Mouse (Mus musculus) neural tube, embryonic 10.5 days (tissue): Measurements from ENCODE around the gene Rnf135.
"Not testable (repeated sequence)": the region's sequence is repeated elsewhere in the genome, so short reads cannot be mapped to it uniquely, and the experiment has no call there.

Experiments
- DNase-seq: peaks from one replicate; pipeline ENCODE4 v3.0.0-alpha.2; 2017; ENCODE audit warnings: low spot score; ENCODE audit errors: extremely low spot score

Rnf135 gene

GRCm38 (mm10) chr11:80183705-80184255, at the start of gene Rnf135:
Gene Rnf135, plus strand, starts transcription at chr11:80183851.
- peak; percentile 78 for DNase-seq

GRCm38 (mm10) chr11:80134744-80135143, 48.9 kb upstream of the Rnf135 start:
- DNase-seq: no peak

DNA sequence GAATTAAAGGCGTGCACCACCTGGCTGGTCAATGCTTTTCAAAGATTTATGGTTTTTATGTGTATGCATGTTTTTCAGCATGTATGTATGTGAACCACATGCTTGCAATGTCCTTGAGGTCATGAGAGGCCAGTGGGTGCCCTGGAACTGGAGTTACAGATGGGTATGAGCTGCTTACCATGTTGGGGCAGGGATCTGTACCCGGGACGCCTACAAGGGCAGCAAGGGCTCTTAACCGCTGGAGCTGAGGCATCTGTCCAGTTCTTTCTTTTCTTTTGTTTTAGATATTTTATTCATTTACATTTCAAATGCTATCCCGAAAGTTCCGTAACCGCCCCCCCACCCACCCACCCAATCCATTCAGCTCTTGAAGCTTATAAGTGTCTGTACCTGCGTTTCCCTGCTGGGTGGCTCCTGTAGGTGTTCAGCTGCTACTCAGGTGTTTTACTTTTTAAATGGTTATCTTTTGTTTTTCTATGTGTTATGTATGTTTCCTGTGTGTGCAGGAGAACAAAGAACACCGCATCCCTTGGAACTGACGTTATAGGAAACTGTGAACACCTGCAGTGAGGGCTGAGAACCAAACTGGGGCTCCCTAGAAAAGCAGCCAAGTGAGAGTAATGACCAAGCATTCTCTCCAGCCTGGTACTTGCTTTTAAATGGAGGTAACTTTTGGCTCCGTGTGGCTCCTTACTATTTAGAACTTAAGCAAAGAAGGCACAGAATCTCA, 47.5 kb upstream of the Rnf135 start:
- DNase-seq: no peak

DNA sequence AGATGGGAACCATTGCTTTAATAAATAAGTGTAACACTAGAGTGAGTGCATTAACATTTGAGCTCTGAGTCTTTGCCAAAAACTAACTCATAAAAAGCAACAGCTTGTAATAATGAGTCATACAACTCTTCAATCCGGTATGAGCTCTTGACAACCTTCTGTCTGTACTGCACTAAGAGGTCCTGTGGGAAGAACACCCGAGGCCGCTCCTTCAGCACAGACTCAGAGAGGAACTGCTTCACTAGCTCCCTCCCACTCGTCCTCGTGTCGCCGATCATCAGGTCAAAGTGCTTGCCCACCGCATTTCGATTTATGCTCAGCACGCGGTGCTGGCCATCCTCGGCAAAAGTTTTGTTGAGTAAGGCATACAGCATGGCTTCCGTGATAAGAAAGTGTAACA, 46.9 kb upstream of the Rnf135 start:
- no peak for DNase-seq

DNA sequence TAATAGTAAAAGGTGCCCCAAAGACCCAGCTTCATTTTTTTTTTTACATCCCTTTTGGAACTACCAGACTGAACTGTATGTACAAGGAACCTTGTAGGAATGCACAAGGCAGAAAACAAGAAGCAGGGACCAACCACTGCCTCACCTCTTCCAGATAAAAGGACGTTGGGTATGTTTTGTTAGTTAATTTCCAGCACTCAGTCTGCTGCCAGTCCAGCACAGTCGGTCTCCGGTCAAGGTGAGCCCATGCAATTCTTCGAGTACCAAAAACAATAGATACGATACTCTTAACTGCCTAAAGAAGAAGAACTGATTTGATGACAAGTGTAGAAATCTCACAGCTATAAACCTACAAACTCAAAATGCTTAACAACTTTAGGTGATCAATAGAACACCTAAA, 45.9 kb upstream of the Rnf135 start:
- DNase-seq: no peak

GRCm38 (mm10) chr11:80141825-80142521, 41.7 kb upstream of the Rnf135 start, which contains the start of gene Tefm:
Gene Tefm, minus strand, starts transcription at chr11:80142175.
- peak; percentile 91 for DNase-seq

GRCm38 (mm10) chr11:80142872-80143271, 40.8 kb upstream of the Rnf135 start:
- no peak for DNase-seq

DNA sequence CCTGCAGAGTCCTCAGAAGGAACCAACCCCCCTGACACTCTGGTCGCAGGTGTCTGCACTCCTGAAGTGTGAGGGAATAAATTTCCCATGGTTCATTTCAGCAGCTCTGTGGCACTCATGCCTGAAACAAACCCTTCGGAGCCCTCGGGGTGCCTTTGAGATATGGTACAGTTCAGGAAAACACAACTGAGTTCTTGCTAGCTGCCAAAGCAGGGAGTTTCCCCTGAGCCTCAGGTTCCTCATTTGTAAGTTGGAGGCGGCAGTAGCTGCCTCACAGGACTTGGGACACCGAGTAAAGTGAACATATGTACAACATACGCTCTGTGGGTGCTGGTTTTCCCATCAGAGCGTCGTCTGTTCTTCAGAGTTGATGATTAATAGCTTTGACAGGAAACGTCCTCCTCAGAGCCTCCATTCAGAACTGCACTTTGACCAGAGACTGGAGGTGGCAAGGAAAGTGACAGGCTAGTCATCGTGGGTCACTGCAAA, 37.8 kb upstream of the Rnf135 start:
- DNase-seq: no peak

DNA sequence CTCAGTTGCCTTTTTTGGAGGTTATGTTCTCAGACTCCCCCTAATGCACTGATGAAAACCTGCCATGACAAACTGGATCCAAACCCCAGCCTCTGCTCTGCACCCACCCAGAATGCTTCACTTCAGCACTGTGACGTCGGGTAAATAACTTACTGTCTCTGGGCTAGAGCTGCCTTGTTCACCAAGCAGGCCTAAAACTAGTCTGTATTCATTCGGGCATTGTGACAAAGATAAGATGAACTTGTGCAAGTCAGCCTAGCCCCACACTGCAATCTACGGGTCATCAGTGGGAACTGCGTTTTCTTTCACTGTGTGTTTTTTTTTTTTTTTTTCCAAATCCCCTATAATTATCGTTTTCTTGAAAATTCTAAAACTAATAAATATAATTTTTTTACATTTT, 35.9 kb upstream of the Rnf135 start:
- DNase-seq: no peak

DNA sequence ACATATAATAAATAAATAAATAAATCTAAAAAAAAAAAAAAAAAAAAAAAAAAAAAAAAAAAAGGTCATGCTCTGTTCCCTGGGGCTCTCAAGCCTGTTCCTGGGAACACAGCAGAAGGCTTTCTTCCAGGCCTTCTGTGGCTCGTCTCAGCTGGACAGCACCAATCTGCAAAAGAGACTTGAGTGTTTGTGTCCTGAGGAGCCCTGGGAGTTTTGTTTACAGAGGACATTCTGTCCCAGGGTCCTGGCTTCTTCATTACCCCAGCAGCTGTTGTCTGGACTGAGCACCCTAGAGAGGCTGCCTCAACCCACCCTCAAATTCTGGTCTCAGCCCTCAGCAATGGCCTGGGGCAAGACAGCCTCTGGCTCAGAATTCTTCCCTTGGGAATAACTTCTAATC, 35.3 kb upstream of the Rnf135 start:
- DNase-seq: no peak

DNA sequence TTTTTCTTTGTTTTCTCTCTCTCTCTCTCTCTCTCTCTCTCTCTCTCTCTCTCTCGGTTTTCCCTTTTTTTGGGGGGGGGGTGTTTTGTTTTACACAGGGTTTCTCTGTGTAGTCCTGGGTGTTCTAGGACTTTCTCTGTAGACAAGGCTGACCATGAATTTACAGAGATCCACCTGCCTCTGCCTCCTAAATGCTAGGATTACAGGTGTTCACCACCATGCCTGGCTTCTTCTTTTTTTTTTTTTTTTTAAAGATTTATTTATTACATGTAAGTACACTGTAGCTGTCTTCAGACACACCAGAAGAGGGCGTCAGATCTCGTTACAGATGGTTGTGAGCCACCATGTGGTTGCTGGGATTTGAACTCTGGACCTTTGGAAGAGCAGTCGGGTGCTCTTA, 34.7 kb upstream of the Rnf135 start:
- DNase-seq: not testable (repeated sequence)

DNA sequence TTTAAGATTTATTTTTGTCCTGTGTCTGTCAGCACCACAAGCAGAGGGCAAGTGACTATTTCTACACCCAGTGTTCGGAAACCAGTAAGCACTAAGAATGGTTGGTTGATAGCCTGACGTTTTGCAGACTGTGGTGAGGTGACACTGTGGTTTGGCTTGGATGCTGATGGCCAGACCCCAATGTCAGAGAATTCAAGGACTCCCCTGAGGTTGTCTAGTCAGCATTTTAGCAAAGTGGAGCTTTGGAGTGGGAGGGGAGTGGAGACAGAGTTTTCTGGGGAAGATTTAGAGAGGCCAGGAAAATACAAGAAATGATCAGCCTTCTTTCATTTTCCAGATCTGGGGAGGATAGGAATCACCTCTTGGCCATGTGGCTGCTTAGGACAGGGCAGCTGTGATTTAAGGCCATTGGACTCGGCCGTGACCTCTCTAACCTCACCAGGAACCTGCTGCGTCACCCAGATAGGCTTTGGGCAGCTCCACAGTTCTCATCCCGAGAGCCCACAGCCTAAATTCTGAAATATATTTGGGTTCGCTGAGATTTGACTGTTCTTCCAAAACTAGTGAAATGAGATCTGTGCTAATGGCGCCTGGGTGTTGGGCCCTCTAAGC, 34.1 kb upstream of the Rnf135 start:
- DNase-seq: no peak

DNA sequence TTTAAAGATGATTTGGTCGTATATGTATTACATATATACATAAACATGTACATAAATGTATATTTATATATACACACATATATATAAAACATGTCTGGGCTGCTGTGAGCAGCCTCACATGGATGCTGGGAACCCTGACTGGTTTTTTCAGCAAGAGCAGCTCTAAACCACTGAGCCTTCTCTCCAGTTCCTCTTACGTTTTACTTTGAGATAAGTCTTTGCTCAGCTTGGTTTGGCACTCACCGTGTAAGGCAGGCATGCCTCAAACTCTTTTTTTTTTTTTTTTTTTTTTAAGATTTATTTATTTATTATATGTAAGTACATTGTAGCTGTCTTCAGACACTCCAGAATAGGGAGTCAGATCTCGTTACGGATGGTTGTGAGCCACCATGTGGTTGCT, 33.1 kb upstream of the Rnf135 start:
- no peak for DNase-seq

DNA sequence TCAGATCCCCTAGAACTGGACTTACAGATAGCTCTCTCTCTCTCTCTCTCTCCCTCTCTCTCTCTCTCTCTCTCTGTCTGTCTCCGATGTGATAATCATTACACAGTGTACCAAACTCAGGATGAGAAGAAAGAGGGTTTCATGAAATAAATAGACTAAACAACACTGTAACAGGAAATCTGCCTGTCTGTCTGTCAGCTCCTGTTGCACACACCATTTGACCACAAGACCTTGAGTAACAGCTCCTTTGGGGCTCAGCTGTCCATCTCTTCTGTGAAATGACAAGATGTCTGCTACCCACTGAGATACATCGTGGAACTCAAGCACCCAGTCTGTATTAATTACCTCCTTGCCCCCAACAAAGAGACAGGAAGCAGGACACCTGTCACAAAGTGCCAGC, 32.1 kb upstream of the Rnf135 start:
- no peak for DNase-seq

GRCm38 (mm10) chr11:80152376-80152775, 31.3 kb upstream of the Rnf135 start:
- DNase-seq: no peak

GRCm38 (mm10) chr11:80153857-80154495, 29.7 kb upstream of the Rnf135 start, which contains the start of gene Adap2:
Gene Adap2, plus strand, starts transcription at chr11:80154105.
- DNase-seq: peak; percentile 78

DNA sequence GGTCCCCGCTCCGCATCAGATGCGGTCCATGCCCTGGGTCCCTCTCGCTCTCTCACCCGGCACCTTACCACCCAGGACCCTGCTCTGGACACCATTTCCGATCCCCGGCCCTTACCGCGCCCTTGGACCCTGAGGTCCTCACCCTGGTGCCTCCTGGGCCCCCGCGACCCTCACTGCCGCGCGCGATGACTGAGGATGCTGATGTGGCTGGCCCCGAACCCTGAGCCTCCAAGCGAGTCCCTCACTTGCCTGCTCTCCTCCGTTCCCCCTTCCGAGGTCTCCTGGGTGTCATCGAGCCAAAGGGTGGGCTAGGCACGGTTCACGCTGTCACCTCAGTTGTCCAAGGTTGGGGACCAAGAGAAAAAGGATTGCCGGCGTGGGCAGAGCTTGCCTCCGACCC, 29.1 kb upstream of the Rnf135 start:
- no peak for DNase-seq

DNA sequence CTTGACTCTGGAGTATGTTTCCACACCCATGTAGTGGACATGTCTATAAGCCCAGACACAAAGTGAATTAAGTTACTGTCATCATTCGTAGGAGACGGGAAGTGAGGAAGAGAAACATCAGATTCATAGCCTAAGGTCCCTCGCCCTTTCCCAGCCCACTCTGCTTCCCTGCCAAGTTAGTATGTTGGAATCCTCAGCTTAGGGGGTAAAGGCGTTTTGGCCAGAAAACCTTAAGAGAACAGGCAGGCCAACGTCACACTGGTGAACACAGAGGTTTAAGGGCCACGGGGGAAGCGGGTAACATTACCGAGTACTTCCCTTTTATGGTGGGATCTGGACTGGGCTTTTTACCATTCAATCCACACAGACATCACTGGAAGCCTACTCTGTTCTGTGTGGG, 28.1 kb upstream of the Rnf135 start:
- DNase-seq: no peak

DNA sequence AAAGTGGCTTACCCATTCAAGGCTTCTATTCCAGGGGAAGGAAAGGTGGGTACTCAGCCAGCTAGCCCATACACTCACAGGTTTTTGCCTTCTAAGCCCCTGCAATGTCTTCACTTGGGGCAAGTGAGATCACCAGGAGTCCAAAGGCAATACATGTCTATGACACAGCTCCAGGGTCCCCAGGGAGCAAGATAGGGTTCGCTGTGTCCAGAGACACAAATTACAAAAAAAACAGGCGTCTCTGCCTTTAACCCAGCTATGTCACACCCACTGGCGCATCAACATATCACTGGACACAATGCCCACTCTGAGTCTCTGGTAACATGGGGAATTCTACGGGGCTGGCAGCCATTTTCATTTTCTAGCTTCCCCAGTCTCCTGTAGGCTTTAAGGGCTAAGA, 27.7 kb upstream of the Rnf135 start:
- DNase-seq: no peak

- no peak for DNase-seq
Observed at GRCm38 (mm10) chr11:80156841-80157240, 26.8 kb upstream of the Rnf135 start.

- no peak for DNase-seq
Observed at GRCm38 (mm10) chr11:80159018-80159417, 24.6 kb upstream of the Rnf135 start.

GRCm38 (mm10) chr11:80161041-80161440, 22.6 kb upstream of the Rnf135 start:
- no peak for DNase-seq
